Mouse (Mus musculus): Measurements from ENCODE around the gene Epha1.

Gene Epha1

DNA sequence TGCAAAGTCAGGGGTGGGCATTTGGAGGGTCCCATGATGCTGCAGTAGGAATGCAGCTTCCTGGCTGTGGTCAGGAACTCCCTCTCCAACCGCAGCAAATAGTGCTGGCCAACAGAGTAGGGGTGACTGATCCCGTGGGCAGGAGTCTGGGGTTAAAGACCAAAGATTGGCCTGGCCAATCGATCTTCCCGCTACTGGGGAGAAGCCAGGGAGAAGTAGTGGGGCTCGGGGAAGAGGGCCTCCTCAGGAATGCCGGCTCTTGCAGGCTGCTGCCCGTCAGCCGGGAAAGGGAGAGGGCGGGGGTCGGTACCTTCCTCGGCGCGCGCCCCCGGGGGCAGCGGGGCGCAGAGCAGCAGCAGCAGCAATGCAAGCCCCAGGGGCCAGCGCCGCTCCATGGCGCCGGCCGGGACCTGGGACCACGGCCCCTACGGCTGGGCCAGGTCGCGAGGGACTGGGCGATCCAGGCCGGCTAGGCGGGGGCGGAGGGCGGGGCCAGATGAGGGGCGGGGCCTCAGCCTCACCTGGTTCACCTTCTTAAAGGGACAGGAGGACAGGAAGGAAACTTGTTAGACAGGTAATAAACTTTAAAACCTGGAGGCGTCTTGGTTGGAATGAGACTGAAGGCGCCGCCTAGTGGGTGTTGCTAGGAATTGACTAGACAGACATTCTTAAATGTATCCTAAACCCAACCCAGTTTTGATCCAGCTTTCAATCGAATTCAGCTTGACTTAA lies at the start of gene Epha1:
Gene Epha1 (minus strand): TSS at position 453 of the 732 bp plus-strand sequence.
- peak; percentile 52 for DNase-seq (ENCODE audit: low read depth, low spot score)

DNA sequence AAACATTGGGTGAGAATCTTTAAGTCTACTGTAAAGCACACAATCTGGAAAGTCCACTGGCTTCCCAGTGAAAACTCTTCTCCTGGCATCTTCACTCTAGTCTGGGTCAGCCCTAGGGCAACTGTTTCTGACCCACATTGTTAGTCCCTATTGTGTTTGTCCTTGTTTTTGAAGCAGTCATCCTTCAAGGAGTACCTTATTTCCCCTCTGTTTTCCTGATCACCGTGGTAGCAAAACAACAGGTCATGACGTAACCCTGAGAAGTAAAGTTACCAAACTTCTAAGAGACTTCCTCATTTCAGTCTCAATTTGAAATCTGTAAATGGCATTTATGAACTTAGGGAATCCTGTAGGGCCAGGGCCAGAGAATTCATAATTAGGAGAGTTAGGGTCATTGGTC lies 48.4 kb upstream of the Epha1 start:
- peak; percentile 68 for DNase-seq (ENCODE audit: low read depth, low spot score)

DNA sequence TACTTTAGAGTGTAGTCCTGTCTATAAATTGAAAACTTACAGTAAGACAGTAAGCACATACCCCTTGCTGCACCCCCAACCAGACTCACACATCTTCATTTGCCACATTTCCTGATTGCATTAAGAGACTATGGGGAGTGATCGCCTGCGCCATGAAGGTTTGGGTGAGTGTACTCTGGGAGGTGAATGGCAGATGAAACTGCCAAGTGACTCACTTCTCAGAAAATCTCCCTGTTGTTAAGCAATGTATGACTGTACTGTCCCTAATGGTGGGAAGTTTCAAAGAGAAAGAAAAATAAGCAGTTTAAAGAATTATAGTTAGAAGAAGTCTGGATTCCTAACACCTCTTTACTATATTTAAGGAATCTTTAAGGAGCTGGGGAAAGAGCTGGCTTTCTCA lies 46.4 kb upstream of the Epha1 start:
- DNase-seq (ENCODE audit: low read depth, low spot score): no peak

DNA sequence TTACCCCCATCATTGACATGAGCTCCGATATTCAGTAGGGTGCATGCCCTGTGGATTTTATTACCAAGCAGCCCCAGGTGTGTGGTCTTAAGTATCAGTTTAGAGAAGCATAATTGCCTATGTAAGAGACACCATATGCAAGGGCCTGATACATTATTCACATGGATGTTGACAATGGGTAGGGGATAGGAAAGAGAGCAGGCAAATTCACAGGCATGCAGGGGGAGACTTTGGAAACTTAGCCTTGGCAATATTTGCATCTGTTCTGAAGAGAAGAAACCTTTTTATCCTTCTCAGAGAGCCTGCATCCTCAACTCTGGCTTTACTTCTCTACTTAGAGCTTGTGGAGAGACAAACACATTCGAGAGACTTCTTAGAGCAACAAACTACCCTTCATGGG lies 32.1 kb upstream of the Epha1 start, which contains the start of gene Tas2r135:
Gene Tas2r135 (plus strand): TSS at position 301 of the 400 bp plus-strand sequence.
- no peak for DNase-seq (ENCODE audit: low read depth, low spot score)

DNA sequence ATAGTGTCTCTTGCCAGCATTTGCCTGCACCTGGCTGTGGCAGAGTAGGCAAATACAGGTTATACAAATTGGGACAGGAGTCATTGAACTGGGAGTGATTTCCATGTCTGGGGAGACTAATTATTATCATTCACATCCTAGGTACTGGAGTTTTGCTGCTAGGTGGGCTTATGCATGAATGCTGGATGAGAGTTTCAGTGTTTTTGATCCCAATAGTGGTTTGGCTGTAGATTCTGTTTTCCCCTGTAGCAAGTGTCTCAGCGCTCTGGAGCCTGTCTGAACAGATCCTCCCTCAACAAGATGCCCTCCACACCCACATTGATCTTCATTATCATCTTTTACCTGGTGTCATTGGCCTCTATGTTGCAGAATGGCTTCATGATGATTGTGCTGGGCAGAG lies 26.9 kb upstream of the Epha1 start, which contains the start of gene Tas2r143:
Gene Tas2r143 (plus strand): TSS at position 301 of the 400 bp plus-strand sequence.
- no peak for DNase-seq (ENCODE audit: low read depth, low spot score)

DNA sequence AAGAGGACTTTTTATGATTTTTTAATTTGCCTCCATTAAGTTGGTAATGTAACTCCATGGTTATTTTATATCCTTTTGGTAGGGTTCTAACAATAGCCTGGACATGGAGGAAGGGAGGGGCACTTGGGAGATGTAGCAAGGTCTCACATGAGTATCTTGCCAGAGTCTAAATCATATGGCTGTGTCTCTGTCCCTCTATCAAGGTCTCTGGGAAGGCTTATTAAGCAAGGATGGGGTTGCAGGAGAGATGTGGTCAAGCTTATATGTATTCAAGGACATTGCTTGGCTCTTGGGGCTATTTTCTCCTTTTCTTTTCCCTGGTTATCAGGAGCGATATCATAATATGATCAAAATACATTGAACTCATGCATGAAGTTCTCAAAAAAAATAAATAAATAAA lies 25.9 kb upstream of the Epha1 start:
- DNase-seq (ENCODE audit: low read depth, low spot score): no peak

DNA sequence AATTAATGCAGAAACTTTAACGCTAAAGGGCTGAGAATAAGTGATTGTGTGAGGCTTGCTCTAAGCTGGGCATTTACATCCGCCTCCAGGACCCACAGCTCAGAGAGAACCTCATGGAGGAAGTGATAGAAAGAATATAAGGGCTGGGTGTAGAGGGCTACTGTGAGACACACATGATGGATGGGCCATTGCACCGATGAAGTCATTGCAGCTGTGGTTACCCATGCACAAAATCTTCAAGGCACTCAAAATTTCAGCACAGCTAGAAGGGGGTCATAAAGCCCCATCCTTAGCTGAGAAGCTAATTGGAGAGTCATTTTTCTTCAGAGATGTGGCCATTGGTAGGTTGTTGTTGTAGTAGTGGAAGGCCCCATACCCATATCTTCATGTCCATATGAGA lies 25.2 kb upstream of the Epha1 start:
- DNase-seq (ENCODE audit: low read depth, low spot score): peak; percentile 82

DNA sequence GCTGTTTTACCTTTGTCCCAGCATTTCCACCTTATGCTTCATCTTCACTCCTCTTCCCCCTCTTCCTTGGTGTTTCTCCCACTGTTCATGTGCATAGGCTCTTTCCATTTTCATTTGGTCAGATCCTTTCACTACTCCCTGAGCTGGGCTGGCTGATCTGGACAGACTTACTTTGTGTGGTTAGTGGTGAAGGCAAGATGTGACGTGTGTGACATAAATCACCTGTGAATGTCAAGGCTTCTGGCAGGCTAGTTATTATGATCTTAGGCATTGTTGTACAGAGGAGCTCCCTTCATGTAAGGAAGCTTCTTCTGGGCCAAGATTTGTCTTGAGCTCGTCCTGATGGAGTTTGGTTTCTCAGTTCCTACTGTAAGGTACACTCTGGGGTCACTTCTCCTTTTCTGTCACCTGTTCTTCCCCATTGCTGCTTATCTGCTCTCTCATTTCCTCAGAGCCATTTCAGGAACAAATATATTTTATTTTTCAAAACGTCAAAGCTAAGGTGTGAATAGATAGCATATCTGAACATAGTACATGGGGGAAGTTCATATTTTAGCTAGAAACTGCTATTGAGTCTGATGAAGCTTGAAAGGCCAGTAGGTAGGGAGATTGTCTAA lies 24.1 kb upstream of the Epha1 start:
- DNase-seq (ENCODE audit: low read depth, low spot score): peak; percentile 85

DNA sequence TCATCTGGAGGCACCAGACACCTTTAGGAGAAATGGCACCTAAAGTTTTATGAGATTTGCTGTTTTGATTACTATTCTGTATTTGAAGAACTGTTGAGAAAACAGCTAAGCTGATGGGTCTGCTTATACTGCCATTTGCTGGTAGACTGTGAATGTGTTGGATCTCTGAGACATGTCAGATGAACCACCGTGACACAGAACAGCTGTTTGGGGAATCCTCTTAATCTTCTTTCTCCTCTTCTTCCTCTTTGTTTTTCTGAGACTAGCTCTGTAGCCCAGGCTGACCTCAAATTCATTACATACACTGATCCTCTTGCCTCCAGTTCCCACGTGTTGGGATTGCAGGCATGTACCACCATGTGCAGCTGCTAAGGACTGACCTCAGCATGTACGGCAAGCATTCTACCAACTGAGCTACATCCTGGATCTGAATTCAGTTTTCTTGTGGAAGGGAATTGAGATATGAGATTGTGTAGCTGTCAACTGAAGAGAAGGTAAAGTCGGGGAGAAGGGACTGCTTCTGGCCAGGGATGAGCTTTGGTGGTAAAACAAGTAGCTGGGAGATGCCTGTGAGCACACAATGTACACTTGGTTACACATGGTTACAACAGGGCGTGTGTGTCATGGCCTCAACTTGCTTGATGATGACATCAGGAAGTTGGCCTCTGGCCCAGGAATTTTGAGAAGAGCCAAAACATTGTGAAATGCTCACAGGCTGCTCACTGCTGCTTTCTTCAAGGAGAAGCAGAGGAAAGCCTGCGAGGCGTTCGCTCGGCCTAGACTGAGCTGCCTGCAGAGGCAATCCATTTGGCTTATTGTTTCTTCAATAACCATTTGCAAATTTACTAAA lies 23.1 kb upstream of the Epha1 start:
- DNase-seq (ENCODE audit: low read depth, low spot score): peak; percentile 24

DNA sequence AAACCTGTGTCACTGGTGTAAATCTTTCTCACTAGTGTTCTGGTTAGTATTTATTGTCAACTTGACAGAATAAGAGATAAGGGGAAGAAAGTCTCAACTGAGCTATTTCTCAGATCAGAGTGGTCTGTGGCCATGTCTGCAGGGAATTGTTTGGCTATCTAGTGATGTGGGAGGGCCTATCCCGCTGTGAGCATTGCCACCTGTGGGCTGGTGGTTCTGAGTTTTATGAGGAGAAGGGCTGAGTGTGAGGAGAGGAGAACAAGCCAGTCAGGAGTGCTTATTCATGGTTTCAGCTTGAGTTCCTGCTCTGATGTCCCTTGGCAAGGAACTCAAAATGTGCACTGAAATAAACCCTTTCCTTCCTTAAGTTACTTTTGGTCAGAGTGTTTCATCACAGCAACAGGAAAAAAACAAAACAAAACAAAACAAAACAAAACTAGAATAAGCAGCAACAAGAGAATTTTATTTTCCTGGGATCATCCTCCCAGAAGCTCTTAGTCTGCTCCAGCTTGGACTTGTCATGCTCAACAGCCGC lies 18.8 kb upstream of the Epha1 start:
- DNase-seq (ENCODE audit: low read depth, low spot score): no peak

DNA sequence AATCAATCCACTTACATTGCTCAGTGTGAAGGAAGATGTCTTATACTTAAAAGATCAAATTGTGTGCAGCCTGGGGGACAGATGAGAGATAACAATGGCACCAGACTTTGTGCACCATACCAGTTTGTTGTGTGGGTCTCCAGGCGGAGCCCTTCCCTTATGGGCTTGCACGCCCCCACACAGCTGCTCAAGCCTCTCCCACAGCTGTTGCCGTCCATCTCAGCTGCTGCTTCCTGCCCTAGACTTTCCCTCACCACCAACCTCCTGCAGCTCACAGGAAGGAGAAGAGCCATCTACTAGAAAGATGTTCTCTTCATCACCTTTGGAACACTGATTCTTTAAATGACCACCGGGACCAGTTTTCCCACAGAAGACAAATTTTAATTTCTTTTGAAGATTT lies 12.6 kb upstream of the Epha1 start:
- DNase-seq (ENCODE audit: low read depth, low spot score): no peak

DNA sequence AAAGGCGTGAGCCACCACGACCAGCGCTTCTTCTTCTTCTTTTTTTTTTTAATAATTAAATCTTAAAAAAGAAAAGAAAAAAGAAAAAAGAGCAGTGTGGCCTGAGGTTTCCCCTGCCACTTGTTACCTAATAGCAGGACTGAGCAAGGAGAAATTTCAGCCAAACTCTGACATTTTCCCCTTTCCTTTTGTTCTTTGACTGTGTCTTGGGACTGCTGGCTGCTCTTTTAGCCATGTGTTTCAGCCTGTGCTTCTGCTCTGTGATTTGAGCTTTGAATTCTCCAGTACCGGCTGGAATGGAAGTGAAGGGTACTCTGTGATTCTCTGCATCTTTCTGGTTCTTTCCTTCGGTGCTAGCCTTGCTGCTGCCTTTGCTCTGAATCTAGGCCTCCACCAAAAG lies 10.3 kb upstream of the Epha1 start:
- no peak for DNase-seq (ENCODE audit: low read depth, low spot score)

DNA sequence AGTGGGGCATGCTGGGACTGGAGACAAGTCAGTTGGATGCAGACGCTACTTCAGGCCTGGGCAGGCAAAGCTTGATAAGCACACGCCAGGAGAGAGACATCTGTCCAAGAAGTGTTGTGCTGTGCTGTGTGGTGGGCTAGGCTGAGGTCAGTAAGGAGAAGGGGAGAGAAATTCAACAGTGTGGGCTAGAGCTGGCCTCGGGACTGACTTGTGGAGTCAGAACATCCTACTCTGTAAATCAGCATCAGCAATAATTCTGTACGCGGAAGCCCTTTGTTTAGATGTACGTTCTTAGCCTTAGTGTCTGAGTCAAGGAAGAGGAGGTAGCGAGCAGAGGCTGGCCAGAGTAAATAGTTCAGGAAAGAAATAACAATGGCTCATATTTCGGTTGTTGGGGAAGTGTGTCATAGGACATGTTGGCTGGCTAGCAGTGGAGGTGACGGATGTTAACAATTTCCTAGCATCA lies 8.9 kb upstream of the Epha1 start:
- no peak for DNase-seq (ENCODE audit: low read depth, low spot score)

DNA sequence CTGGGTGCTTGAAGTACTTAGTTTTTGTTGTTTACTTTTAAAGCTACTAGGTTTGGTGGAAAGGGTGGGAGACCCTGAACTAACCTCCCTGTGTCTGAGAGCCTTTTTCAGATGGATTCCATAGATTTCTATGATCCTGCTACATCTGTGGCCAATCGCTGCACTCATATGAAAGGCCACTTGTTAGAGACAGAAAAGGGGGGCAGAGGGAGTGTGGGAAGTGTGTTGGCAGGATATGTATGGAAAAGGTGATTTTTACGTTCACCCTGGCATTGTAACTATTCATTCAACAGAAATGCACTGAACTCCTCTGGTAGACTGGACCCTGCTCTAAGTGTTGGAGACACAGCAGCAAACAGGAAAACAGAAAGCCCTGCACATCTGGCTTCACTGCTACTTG lies 8.2 kb upstream of the Epha1 start:
- no peak for DNase-seq (ENCODE audit: low read depth, low spot score)

DNA sequence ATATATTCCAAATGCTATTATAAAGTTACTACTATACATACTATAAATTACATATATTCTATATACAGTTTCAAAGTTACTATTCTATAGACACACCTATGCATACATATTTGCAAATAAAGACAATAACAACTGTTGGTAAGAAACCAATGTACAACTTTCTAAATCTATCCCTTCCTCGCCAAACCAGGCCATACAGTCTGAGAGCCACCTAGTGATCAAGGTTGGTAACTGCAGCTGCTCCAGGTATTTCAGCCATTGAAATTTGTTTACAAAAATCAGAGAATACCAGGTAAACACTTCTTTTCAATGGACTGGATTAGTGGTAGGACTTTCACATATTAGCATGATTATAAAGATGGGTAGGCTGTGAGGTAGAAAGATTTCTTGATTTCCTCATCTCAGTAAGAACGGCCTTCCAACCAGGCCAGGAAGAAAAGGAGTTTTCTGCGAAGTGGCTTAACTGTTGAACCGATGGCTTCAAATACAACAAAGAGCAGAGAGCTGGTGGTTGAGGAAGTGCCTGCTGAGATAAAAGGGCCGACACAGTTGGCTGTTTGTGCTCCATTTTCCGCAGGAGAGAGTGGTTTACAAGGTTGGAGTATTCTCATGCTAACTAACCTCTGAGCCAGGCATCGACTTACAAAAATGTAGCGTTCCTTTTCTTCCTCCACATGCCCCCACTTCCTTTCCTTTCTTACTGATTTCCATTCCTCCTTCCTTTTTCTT lies 7.5 kb upstream of the Epha1 start:
- DNase-seq (ENCODE audit: low read depth, low spot score): peak; percentile 42

DNA sequence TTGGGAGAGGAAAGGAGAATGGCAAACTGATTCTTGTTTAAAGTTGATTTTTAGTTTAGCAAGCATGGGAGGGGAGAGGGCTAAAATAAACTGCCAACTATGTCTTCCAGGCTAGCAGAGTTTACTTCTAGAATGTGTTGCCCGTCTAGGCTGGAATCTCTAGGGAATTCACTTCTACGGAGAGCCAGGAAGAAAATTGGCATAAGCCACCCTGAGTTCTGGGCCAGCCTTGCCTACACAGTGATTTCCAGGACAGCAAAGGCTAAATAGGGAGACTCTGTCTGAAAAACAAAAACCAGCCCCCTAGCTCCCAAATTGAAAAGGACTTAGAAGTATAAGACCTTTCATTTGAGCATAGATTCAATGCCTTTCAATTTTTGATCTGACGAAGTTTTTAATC lies 6.5 kb upstream of the Epha1 start:
- no peak for DNase-seq (ENCODE audit: low read depth, low spot score)

DNA sequence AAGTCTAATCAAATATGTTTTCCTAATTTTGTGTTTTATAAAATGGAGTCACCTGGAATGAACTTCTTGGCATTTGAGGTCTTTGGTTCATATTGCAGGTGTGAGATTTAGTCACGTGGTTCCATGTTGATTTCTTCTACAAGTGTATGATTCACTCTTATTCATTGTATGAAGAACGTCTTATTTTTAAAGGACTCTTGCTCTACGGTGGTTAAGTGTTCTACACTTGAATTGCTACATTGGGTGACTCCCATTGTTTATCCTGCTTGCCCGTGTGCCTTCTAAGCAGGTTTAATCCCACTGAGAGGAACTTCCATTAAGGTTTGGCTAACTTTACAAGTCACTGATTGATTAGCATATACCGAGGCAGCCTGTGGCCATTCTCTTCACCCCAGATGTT lies 4.2 kb upstream of the Epha1 start:
- no peak for DNase-seq (ENCODE audit: low read depth, low spot score)

DNA sequence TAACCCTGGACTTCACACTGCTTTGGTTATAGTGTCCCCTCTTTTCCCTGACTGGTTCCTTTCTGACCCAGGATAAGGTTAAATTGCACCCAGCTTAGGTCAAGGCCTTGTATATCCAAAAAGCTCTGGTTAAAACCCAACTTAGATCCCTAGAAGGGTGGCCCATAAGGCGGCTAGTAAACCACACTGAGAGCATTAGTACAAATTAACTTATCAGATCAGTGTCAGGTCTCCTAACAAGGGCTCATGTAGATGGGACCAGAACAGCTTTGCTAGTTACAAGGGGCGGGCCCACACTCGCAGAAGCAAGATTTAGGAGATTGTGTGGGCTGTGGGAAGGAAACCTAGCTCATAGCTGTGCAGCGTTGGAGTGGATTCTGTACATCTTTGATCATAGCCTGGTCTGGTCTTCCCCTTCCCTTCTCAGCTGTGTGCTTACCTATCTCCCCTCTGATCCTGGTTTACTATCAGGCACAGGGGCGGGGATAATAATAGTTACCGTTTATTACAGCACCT lies 3.5 kb upstream of the Epha1 start:
- DNase-seq (ENCODE audit: low read depth, low spot score): no peak

DNA sequence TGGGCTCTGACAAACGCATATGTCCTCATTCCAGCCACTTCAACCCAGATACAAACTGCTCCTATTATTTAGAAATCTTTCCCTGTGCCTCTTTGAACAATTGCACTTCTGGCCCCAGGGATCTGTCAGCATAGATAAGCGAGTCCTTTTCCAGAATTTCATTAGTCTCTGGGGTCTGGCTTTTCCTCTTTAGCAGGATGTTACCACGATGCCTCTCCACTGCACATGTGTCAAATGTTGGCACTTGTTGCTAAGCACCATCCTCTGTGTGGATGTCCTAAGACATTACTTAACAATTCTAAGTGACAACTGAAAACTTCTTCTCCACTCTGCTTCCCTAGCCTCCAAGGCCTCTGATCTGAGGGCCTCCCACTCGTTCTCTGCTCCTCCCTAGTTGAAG lies 2.9 kb upstream of the Epha1 start:
- no peak for DNase-seq (ENCODE audit: low read depth, low spot score)

DNA sequence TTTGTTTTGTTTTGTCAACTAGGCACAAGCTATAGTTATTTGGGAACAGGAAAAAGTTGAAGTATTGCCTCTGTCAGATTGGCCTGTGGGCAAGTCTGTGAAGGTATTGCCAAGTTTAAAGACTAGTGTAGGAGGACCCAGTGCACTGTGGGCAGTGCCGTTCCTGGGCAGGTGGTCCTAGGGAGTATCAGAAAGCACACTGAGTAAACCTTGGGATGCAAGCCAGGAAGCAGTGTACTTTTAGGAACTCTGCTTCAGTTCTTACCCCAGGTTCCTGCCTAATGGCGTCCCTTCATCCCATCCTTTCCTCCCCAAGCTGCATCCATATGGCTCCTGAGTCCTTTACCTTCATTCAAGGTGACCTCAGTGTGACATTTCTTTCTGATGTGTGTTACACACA lies 2.1 kb upstream of the Epha1 start:
- no peak for DNase-seq (ENCODE audit: low read depth, low spot score)

DNA sequence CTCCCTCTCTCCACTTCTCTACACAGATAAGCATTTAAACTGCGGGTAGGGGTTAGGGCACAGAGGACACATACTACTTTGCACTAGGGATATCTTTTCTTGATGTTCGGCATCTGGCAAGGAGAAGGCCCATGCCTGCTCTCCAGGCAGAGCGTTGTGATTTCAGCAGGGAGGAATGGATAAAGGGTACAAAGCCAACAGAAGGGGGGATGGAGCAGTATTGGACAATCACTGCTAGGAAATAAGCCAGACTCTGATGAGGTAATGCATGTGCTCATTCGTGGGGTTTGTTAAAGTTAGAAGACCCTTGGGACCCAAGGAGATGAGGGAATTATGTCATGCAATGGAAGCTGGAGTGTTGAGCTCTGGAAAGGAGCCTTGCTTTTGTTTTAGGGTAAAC lies 1.6 kb upstream of the Epha1 start:
- DNase-seq (ENCODE audit: low read depth, low spot score): no peak

Measured in A20 (cell line).